Mouse (Mus musculus) heart, postnatal 25 days (tissue): Measurements from ENCODE around the gene Nlgn1. TPM values are rescaled to one million over a fixed set of nuclear protein-coding genes. Genes with fewer than 3 reads are reported as not detected.

Source experiments
- DNase-seq: peaks from one replicate; pipeline ENCODE4 v3.0.0; 2022; ENCODE audit warnings: low spot score
- intact Hi-C: fragments of 180-260 bp; cut with DNase I; formaldehyde crosslinking; loops from one replicate; pipeline ENCODE4 v1.15.1; 2025
- total RNA-seq, 2 experiments: library from RNA; stranded (reverse); gene quantifications; 2 replicates each; pipeline ENCODE4 v1.2.3; 2021

Gene Nlgn1
- total RNA-seq, 2 experiments from 2014 or later = not detected

- no peak for DNase-seq
- intact Hi-C loops = no loop called here
Observed at GRCm38 (mm10) chr3:26105528-26105927, 226.7 kb downstream of the Nlgn1 start.

GRCm38 (mm10) chr3:26102271-26102670, 230.0 kb downstream of the Nlgn1 start:
- intact Hi-C loops = no loop called here
- no peak for DNase-seq

GRCm38 (mm10) chr3:26095551-26095950, 236.7 kb downstream of the Nlgn1 start:
- no peak for DNase-seq
- intact Hi-C loops = no loop called here

DNA sequence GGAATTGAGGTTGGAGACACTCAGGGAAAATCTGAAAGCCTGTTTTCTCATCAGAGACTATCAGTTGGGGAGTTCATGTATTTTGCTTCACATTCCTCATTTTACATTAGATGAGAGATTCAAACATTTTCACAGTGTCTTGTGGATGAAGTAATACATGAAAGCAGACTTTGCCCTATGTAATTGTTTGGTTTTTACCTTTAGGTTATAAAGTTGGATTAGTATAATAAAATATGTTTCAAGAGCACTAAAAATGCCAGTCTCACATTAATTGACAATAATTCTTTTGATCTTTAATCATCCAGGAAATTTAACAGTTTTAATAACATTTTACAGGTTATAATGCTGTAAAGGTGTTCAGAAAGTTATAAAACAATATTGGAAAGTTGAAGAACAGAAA, 262.9 kb downstream of the Nlgn1 start:
- intact Hi-C loops = no loop called here
- no peak for DNase-seq

DNA sequence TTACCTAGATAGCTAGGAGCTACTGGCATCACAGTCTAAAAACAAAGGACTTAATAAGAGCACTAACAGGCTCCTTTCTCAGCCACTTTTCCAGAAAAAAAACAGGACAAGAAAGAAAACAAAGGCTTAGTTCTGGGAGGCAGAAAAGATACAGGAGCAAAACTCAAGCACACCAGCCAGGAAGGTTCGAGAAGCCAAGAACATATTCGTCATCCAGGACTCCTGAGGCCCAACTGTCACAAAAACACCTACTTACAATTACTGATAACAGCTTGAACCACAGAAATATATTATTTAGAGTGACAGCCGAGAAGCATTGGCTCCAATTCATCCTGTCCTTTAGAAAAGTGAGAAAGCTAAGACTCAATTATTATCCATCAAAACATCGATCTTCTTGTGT, 281.5 kb downstream of the Nlgn1 start:
- intact Hi-C loops = no loop called here
- DNase-seq = no peak

- intact Hi-C loops = no loop called here
- DNase-seq = no peak
Observed at GRCm38 (mm10) chr3:26042966-26043365, 289.3 kb downstream of the Nlgn1 start.

GRCm38 (mm10) chr3:26039696-26040095, 292.6 kb downstream of the Nlgn1 start:
- DNase-seq = no peak
- intact Hi-C loops = no loop called here

- intact Hi-C loops = no loop called here
- no peak for DNase-seq
Observed at GRCm38 (mm10) chr3:26026025-26026424, 306.2 kb downstream of the Nlgn1 start.

GRCm38 (mm10) chr3:26023217-26023616, 309.0 kb downstream of the Nlgn1 start:
- intact Hi-C loops = no loop called here
- DNase-seq = no peak

GRCm38 (mm10) chr3:26021632-26022184, 310.6 kb downstream of the Nlgn1 start:
- intact Hi-C loops = no loop called here
- no peak for DNase-seq

DNA sequence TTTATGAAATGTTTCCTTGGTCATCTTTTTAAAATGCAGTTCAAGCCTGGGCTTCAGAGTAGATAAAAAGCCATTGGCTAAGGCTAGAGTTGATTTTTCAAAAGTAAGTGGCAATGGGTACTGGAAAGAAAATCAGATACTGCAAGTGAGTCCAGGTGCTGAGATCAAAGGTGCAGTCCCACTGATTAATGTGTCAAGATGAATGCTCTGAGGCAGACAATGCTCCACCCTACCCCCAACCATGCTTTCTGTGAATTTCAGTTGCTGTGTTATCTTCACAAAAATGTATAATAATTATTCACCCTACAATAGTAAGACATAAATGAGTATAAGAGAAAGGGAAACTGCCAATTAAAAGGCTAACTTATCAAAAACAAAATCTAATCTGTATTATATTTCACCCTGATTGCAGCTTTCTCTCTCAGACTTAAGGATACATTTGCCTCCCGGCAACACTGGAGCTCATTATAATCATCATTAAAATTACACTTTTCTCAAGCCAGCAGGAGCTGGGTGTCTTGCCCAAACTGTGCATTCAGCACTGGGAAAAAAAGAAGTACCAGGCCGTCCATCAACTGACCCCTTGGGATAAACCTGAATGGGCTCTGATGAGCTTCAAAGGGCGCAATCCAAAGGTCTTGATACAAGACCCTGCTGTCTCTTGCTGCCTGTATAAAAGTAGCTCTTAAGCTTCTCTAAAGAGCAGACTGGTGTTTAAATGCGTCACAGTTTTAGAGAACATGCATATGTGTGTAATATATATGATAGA, 320.8 kb downstream of the Nlgn1 start:
- no peak for DNase-seq
- intact Hi-C loops = no loop called here

DNA sequence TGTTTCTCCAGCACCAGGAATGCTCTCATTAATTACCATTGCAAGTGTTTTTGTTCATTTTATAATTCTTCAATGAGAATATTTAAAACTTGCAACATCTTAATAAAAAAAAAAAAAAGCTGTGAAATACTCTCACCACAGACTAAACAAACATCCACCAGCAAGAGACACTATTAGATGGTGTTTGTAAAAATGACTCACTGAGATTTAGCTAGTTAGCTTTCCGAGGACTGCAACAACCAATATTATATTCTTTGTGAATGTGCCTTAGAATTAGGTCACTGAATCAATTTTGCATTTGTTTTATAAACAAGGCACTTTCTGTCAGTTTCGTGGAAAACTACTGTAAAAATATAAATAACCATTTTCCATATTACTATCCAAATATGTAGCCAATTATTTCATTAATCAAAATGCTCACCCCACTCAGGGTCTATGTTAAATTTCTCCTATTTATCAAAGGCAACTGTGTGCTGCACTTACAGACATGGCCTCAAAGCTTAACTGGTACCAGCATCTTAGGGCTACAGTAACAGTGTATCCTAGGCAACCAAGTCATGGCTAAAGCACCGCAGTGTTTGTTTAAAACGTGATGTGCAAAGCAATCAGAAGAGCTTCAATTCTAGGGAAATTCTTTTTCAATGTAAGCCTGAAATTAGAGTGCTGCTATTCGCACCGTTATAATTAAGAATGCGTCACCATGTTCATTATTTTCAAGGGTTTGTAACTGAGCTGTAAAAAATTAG, 329.2 kb downstream of the Nlgn1 start:
- intact Hi-C loops = no loop called here
- no peak for DNase-seq

DNA sequence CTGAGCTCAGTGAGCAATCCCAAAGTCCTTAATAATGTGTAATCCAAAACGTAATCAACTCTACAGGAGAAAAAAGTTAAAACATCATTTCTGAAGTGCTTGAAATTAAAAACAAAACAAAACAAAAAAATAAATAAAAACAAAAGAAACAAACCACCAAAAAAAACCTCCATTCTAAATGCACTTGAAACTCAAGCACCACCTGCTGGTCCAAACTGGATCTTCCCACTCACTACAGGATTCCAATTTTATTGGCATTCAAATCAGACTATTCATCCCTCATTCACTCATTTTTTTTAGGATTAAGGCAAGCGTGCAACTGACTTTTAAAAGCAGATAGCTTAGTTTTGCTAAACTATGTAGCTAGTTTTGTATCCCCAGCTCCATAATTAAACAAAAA, 329.9 kb downstream of the Nlgn1 start:
- intact Hi-C loops = no loop called here

GRCm38 (mm10) chr3:25967546-25967945, 364.7 kb downstream of the Nlgn1 start:
- DNase-seq = no peak

More for the DNA sequence above, 329.9 kb downstream of the Nlgn1 start:
- no peak for DNase-seq

GRCm38 (mm10) chr3:25964237-25964636, 368.0 kb downstream of the Nlgn1 start:
- intact Hi-C loops = no loop called here

More at GRCm38 (mm10) chr3:25967546-25967945, 364.7 kb downstream of the Nlgn1 start:
- intact Hi-C loops = no loop called here

DNA sequence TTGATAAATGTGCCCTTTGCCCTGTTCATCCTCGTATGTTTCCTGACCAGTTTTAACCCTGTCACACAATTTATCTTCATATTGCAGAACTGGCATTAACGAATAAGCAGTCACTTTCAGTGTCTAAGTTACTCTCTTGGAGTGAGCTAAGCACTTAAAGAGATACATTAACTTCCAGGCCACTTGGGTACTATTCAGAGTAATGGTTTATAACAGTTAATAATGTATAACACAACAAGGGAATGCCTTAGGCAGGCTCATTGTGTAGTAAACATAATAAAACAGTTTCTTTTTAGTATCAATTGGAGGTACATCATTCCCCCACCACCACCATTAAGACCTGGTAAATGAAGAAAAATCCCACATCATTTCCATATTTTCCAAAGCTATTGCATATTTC, 368.7 kb downstream of the Nlgn1 start:
- intact Hi-C loops = no loop called here

More at GRCm38 (mm10) chr3:25964237-25964636, 368.0 kb downstream of the Nlgn1 start:
- DNase-seq = no peak

GRCm38 (mm10) chr3:25916535-25916934, 415.7 kb downstream of the Nlgn1 start:
- intact Hi-C loops = no loop called here
- DNase-seq = no peak

More for the DNA sequence above, 368.7 kb downstream of the Nlgn1 start:
- DNase-seq = no peak

GRCm38 (mm10) chr3:25914365-25915065, 417.7 kb downstream of the Nlgn1 start:
- no peak for DNase-seq
- intact Hi-C loops = no loop called here

DNA sequence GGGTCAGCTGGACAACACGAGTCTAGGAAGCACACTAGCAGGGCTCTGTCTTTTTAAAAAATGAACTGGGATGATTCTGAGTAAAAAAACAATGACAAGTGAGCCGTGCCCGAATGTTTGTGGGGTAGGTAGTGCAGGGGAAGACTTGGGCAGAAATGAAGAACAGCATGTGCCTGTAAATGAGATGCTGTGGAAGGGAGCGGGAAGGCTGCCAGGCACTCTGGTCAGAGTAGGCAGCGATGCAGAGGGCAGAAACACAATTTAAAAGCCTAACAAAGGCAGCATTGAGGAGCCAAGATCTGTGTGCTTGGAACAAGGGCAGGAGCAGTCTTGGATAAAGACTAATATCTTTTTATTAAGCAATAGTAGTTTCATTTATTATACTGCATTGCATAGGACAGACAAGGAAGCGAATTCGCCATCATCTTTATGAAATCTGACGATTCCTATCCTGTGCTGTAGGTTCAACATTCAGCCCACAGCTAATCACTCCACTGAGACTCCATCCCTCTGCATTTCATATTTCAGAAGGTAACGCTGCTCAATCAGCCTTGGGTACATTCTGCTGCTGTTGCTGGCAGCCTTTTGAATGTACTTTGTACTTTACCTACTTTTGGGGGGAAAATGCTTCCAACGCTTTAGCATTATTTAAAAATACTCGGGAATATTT, 429.0 kb downstream of the Nlgn1 start:
- intact Hi-C loops = no loop called here
- no peak for DNase-seq

- intact Hi-C loops = no loop called here
- DNase-seq = no peak
Observed at GRCm38 (mm10) chr3:25897456-25897855, 434.8 kb downstream of the Nlgn1 start.
